In the genomic region with DNA sequence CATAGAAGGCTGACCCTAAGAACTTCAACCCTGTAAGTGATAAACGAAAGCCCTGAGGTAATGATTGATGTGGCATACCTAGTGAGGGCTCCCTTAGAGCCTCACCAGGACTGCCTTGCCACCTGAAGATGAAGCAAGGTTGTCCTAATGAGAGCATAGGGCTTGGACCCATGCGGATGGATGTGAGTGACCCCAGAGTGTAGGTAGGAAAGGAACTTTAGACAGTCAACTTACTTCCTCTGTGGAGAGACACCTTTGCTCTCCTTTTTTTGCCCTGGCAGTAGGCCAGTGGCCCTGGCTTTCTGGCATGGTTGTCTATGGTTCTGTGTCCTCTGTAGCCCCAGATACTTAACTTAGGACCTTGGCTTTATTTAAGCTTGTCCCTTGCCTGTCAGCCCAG, we compare ENCODE assay signal across 7 mouse cellular contexts. TPM values are rescaled to one million over a fixed set of nuclear protein-coding genes. Genes with fewer than 3 reads are reported as not detected.
A peak's percentile ranks its signal among the peaks of the same experiment; 100 is the strongest.
DNase-seq lines count a peak whose midpoint lies in the region; ATAC-seq and TF ChIP-seq lines count a peak whose summit lies in the region.

No protein-coding gene starts in this region.

- H3K4me2 ChIP-seq in hindbrain, embryonic 14.5 days (replicated peaks): peak overlapping the region; percentile 100
- peak overlapping the region; percentile 99 for H3K4me2 ChIP-seq in liver, embryonic 12.5 days

- H3K9ac ChIP-seq in ES-E14 (ENCODE audit: insufficient read depth, low read depth, low read length, poor library complexity, severe bottlenecking): peak overlapping the region; percentile 88; the same call in 1 of the 2 replicates
- peak overlapping the region; percentile 79; the same call in 1 of the 2 replicates for H3K9ac ChIP-seq in hindbrain, embryonic 14.5 days
- peak overlapping the region; percentile 84 for H3K9ac ChIP-seq in liver, embryonic 12.5 days

- peak overlapping the region; percentile 89 to 96; a peak in 3 of 4 replicates for H3K4me3 ChIP-seq in ES-E14 (ENCODE audit: insufficient read depth in 1 of 2, low read depth in 1 of 2, low read length in 2 of 2, poor library complexity in 1 of 2, severe bottlenecking in 1 of 2)
- peak overlapping the region; percentile 98 for H3K4me3 ChIP-seq in hindbrain, embryonic 14.5 days (replicated peaks; ENCODE audit: low read length)
- peak overlapping the region; percentile 83 for H3K4me3 ChIP-seq in liver, embryonic 12.5 days

- in situ Hi-C loops in ES-E14 (cut with MboI; ENCODE audit: low sequenced_read_pairs in 2 of 2, unreplicated experiment in 2 of 2): no loop called here

- DNase-seq in ES-E14 (ENCODE audit: low read depth, low spot score): no peak
- DNase-seq in adrenal gland, postnatal 10 days: peak; percentile 81
- no peak for DNase-seq in hindbrain, embryonic 14.5 days (ENCODE audit: low spot score)
- no peak for DNase-seq in lung, adult 18-20 months
- DNase-seq in ovary, postnatal 36 days (ENCODE audit: low spot score): no peak

- no peak overlapping the region for H3K27ac ChIP-seq in ES-E14 (ENCODE audit: insufficient read depth, low read depth, low read length, poor library complexity, severe bottlenecking)
- H3K27ac ChIP-seq in hindbrain, embryonic 14.5 days: no peak overlapping the region
- no peak overlapping the region for H3K27ac ChIP-seq in liver, embryonic 12.5 days

- H3K4me1 ChIP-seq in ES-E14 (ENCODE audit: control insufficient read depth in 2 of 2, insufficient read depth in 2 of 2, low read length in 2 of 2, poor library complexity in 1 of 2): peaks cover 0 to 1% of the 10 kb centered on the region in 2 experiments; a peak in 1 of 4 replicates
- H3K4me1 ChIP-seq in hindbrain, embryonic 14.5 days (replicated peaks; ENCODE audit: control insufficient read depth, insufficient read depth, low read length): peaks cover 17% of the 10 kb centered on the region
- H3K4me1 ChIP-seq in liver, embryonic 12.5 days: peaks cover 25% of the 10 kb centered on the region

- 82% methylated on average over 2 of the region's 2 CpGs for WGBS in hindbrain, embryonic 14.5 days
- WGBS in liver, embryonic 12.5 days (ENCODE audit: insufficient replicate concordance): 75% methylated on average over 2 of the region's 2 CpGs

- peaks cover 11% of the 10 kb centered on the region; the same call in 1 of the 2 replicates for H3K36me3 ChIP-seq in ES-E14 (ENCODE audit: control insufficient read depth, insufficient read depth, low read length, poor library complexity, severe bottlenecking)
- H3K36me3 ChIP-seq in hindbrain, embryonic 14.5 days (replicated peaks; ENCODE audit: control insufficient read depth, insufficient read depth): peaks cover 28% of the 10 kb centered on the region
- peaks cover 60% of the 10 kb centered on the region for H3K36me3 ChIP-seq in liver, embryonic 12.5 days

- no peak for ATAC-seq in hindbrain, embryonic 14.5 days (ENCODE audit: low FRiP score)
- no peak for ATAC-seq in liver, embryonic 12.5 days
- ATAC-seq in erythroid progenitor cell, adult 5-6 weeks (replicated peaks; ENCODE audit: low FRiP score, poor library complexity, severe bottlenecking): no peak

- no peaks in the 10 kb centered on the region for H3K27me3 ChIP-seq in hindbrain, embryonic 14.5 days (ENCODE audit: control insufficient read depth, insufficient read depth, low read length)
- H3K27me3 ChIP-seq in liver, embryonic 12.5 days (replicated peaks): no peaks in the 10 kb centered on the region

- H3K9me3 ChIP-seq in ES-E14 (ENCODE audit: control insufficient read depth, insufficient read depth, low read depth, low read length): no peaks in the 10 kb centered on the region
- no peaks in the 10 kb centered on the region for H3K9me3 ChIP-seq in hindbrain, embryonic 14.5 days (ENCODE audit: control insufficient read depth, low read length)
- H3K9me3 ChIP-seq in liver, embryonic 12.5 days (replicated peaks): no peaks in the 10 kb centered on the region

TF ChIP-seq in ES-E14, 5 proteins besides CTCF, POLR2A, EP300 and RAD21:
- TF ChIP-seq ZC3H11A (IDR thresholded peaks at IDR 0.05; ENCODE audit: borderline replicate concordance, low read depth, low read length): no peak
- TF ChIP-seq CHD2 (IDR thresholded peaks at IDR 0.05; ENCODE audit: low read depth, low read length): no peak
- TF ChIP-seq ZNF384 (IDR thresholded peaks at IDR 0.05; ENCODE audit: low read depth, low read length): no peak
- no peak for TF ChIP-seq MAFK (IDR thresholded peaks at IDR 0.05; ENCODE audit: insufficient read depth, low read depth, low read length)
- TF ChIP-seq HCFC1 (IDR thresholded peaks at IDR 0.05; ENCODE audit: borderline replicate concordance, insufficient read depth, low read length): no peak

RNA-seq across cellular contexts. Expression of a gene that starts 1.7 kb away (rescaled TPM):
- 33.5 and 42.8 TPM in 2 replicates for total RNA-seq in ES-E14 (2012; rRNA removed)
- total RNA-seq in adrenal gland, postnatal 10 days (2021): 10 to 100 TPM; 84.3 to 87.3 TPM
- 32.0 and 32.1 TPM in 2 replicates for polyA plus RNA-seq in hindbrain, embryonic 14.5 days (2014; fragmentation: Nextera tagmentation; extraction: Ambion mirVana)
- polyA plus RNA-seq in liver, embryonic 12.5 days (2016; fragmentation: Nextera tagmentation; extraction: Ambion mirVana): 38.9 and 41.5 TPM in 2 replicates
- 6.3 and 14.1 TPM in 2 replicates for total RNA-seq in erythroid progenitor cell, adult 5-6 weeks (2015; ENCODE audit: low replicate concordance)
- total RNA-seq in erythroid progenitor cell, adult 5-6 weeks (2017; ENCODE audit: low replicate concordance): 3.5 and 7.3 TPM in 2 replicates

RNA-seq across cellular contexts. Expression of a gene that starts 16.9 kb away (rescaled TPM):
- 145 and 158 TPM in 2 replicates for total RNA-seq in ES-E14 (2012; rRNA removed)
- 100 to 1,000 TPM; 161 to 179 TPM for total RNA-seq in adrenal gland, postnatal 10 days (2021)
- polyA plus RNA-seq in hindbrain, embryonic 14.5 days (2014; fragmentation: Nextera tagmentation; extraction: Ambion mirVana): 211 and 230 TPM in 2 replicates
- polyA plus RNA-seq in liver, embryonic 12.5 days (2016; fragmentation: Nextera tagmentation; extraction: Ambion mirVana): 110 and 112 TPM in 2 replicates
- 43.6 and 65.2 TPM in 2 replicates for total RNA-seq in erythroid progenitor cell, adult 5-6 weeks (2015; ENCODE audit: low replicate concordance)
- total RNA-seq in erythroid progenitor cell, adult 5-6 weeks (2017; ENCODE audit: low replicate concordance): 26.9 and 52.8 TPM in 2 replicates

RNA-seq across cellular contexts. Expression of a gene that starts 18.0 kb away (rescaled TPM):
- total RNA-seq in ES-E14 (2012; rRNA removed): 13.3 and 13.4 TPM in 2 replicates
- total RNA-seq in adrenal gland, postnatal 10 days (2021): 100 to 1,000 TPM; 292 TPM
- polyA plus RNA-seq in hindbrain, embryonic 14.5 days (2014; fragmentation: Nextera tagmentation; extraction: Ambion mirVana): 11.9 and 12.3 TPM in 2 replicates
- 3.3 and 4.2 TPM in 2 replicates for polyA plus RNA-seq in liver, embryonic 12.5 days (2016; fragmentation: Nextera tagmentation; extraction: Ambion mirVana)
- total RNA-seq in erythroid progenitor cell, adult 5-6 weeks (2015; ENCODE audit: low replicate concordance): 1.3 and 6.5 TPM in 2 replicates
- total RNA-seq in erythroid progenitor cell, adult 5-6 weeks (2017; ENCODE audit: low replicate concordance): 1.8 and 9.9 TPM in 2 replicates

RNA-seq across cellular contexts. Expression of a gene that starts 48.7 kb away (rescaled TPM):
- 165 and 262 TPM in 2 replicates for total RNA-seq in ES-E14 (2012; rRNA removed)
- total RNA-seq in adrenal gland, postnatal 10 days (2021): 100 to 1,000 TPM; 110 to 122 TPM
- 191 and 213 TPM in 2 replicates for polyA plus RNA-seq in hindbrain, embryonic 14.5 days (2014; fragmentation: Nextera tagmentation; extraction: Ambion mirVana)
- polyA plus RNA-seq in liver, embryonic 12.5 days (2016; fragmentation: Nextera tagmentation; extraction: Ambion mirVana): 137 and 147 TPM in 2 replicates
- 13.8 and 15.1 TPM in 2 replicates for total RNA-seq in erythroid progenitor cell, adult 5-6 weeks (2015; ENCODE audit: low replicate concordance)
- total RNA-seq in erythroid progenitor cell, adult 5-6 weeks (2017; ENCODE audit: low replicate concordance): 7.0 and 17.5 TPM in 2 replicates

Comparison
In these comparisons a context has a peak if more than half of its experiments do, and no peak if none do; other contexts are left out.
1. RNA of a gene that starts 18.0 kb away (total RNA-seq): 292 TPM in adrenal gland, postnatal 10 days; 13.3 to 13.4 TPM in ES-E14 and 1.3 to 9.9 TPM in erythroid progenitor cell, adult 5-6 weeks; every median in the first group is over 10 times any median in the second.
2. Peak in every context shown above with its lines, with median percentiles within 50 percentile points of each other: H3K4me3 ChIP-seq and H3K9ac ChIP-seq.